Mouse (Mus musculus): ENCODE data around the gene Numbl. TPM values are rescaled to one million over a fixed set of nuclear protein-coding genes. Genes with fewer than 3 reads are reported as not detected.
A peak's percentile ranks its signal among the peaks of the same experiment; 100 is the strongest.

The Numbl gene
- total RNA-seq, 2 experiments from 2014 or later, result 4.5 to 5.3 TPM

- intact Hi-C loops (cut with DNase I), result loop anchor here (1.0 kb wide), 1 partner anchor 153 kb away; no protein-coding TSS in a partner anchor
These were observed 27.4 kb downstream of the Numbl start for GRCm38 (mm10) chr7:27285698-27286066.

DNA sequence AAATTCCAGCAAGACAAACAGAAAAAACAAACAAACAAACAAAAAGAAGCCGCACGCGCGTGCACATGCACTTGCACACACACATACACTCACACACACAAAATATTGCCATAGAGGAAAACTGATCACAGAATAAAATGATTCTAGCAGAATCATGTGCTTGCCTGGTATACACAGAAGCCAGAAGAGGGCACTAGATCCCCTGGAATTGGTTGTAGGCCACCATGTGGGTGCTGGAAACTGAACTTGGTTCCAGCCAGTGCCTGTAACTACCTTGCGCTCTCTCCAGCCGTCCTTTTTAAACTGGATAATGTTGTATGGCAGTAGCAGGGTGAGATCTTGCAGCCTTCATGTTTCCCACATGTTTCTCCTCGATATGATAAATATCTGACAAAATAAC lies 30.5 kb downstream of the Numbl start:
- DNase-seq (ENCODE audit: low spot score), result no peak
- intact Hi-C loops (cut with DNase I), result no loop called here

More at GRCm38 (mm10) chr7:27285698-27286066, 27.4 kb downstream of the Numbl start:
- no peak for DNase-seq (ENCODE audit: low spot score)

DNA sequence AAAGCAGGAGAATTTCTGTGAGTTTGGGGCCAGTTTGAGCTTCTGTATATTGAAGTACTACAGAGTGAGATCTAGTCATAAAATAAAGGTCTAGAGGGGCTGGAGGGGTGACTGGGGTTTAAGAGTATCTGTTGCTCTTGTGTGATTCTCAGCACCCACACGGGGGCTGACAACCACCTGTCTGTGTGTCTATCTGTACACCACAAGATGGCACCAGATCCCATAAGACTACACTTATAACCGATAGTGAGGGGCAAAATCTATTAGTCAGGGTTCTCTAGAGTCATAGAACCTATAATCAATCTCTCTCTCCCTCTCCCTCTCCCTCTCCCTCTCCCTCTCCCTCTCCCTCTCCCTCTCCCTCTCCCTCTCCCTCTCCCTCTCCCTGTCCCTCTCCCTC lies 32.3 kb downstream of the Numbl start:
- intact Hi-C loops (cut with DNase I), result loop anchor here (5.0 kb wide), 1 partner anchor 37 kb away; no protein-coding TSS in a partner anchor
- no peak for DNase-seq (ENCODE audit: low spot score)

- intact Hi-C loops (cut with DNase I), result loop anchor here (5.0 kb wide), 1 partner anchor 35 kb away; no protein-coding TSS in a partner anchor
- DNase-seq (ENCODE audit: low spot score), result peak; percentile 80
These were observed 33.7 kb downstream of the Numbl start for GRCm38 (mm10) chr7:27291795-27292466.

- no peak for DNase-seq (ENCODE audit: low spot score)
- intact Hi-C loops (cut with DNase I), result no loop called here
These were observed 37.7 kb downstream of the Numbl start for GRCm38 (mm10) chr7:27295956-27296355.

- DNase-seq (ENCODE audit: low spot score), result no peak
- intact Hi-C loops (cut with DNase I), result no loop called here
These were observed 38.3 kb downstream of the Numbl start for GRCm38 (mm10) chr7:27296518-27296917.

GRCm38 (mm10) chr7:27298033-27298610 lies 39.9 kb downstream of the Numbl start:
- DNase-seq (ENCODE audit: low spot score), result no peak
- intact Hi-C loops (cut with DNase I), result no loop called here

GRCm38 (mm10) chr7:27298816-27299215 lies 40.6 kb downstream of the Numbl start:
- intact Hi-C loops (cut with DNase I), result no loop called here
- DNase-seq (ENCODE audit: low spot score), result no peak

GRCm38 (mm10) chr7:27300351-27300750 lies 42.1 kb downstream of the Numbl start:
- no peak for DNase-seq (ENCODE audit: low spot score)
- intact Hi-C loops (cut with DNase I), result no loop called here

DNA sequence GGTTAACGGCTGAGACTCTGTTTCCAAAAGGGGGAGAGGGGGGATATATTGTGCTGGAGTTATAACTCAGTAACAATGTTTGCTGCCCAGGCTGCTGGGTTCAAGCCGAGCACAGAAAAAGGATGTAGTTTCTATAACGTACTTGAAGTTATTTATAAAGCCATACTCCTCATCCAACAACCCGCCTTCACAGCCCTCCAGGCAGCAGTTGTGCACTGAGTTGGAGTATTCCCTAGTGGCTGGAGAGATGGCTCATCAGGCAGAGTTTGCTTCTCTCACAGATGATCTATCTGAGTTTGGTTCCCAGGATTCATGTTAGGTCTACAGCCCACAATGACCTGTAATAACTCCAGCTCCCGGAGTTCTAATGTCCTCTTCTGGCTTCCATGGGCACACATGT lies 42.6 kb downstream of the Numbl start:
- intact Hi-C loops (cut with DNase I), result no loop called here

DNA sequence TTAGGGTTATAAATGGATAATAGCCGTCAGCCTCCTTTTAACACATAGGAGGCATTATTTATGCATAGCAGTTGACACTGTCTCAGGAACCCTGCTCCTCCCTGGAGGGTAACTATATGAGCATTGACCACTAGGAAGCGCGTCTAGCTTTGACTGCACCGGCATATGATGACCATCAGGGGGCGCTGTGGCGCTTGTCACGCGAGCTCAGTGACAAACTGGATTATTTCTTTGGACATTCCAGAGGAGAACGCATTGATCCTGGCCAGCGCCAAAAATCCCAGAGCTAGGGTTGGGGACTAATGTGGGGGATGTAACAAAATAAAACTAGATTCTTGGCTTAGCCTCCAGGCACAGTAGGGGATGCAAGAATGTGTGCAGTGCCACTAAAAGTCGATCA lies 43.9 kb downstream of the Numbl start:
- intact Hi-C loops (cut with DNase I), result loop anchor here (2.0 kb wide), 1 partner anchor 27 kb away; no protein-coding TSS in a partner anchor
- peak; percentile 58 for DNase-seq (ENCODE audit: low spot score)

More for the DNA sequence above, 42.6 kb downstream of the Numbl start:
- no peak for DNase-seq (ENCODE audit: low spot score)

- intact Hi-C loops (cut with DNase I), result no loop called here
- DNase-seq (ENCODE audit: low spot score), result no peak
These were observed 47.0 kb downstream of the Numbl start for GRCm38 (mm10) chr7:27305091-27305730.

DNA sequence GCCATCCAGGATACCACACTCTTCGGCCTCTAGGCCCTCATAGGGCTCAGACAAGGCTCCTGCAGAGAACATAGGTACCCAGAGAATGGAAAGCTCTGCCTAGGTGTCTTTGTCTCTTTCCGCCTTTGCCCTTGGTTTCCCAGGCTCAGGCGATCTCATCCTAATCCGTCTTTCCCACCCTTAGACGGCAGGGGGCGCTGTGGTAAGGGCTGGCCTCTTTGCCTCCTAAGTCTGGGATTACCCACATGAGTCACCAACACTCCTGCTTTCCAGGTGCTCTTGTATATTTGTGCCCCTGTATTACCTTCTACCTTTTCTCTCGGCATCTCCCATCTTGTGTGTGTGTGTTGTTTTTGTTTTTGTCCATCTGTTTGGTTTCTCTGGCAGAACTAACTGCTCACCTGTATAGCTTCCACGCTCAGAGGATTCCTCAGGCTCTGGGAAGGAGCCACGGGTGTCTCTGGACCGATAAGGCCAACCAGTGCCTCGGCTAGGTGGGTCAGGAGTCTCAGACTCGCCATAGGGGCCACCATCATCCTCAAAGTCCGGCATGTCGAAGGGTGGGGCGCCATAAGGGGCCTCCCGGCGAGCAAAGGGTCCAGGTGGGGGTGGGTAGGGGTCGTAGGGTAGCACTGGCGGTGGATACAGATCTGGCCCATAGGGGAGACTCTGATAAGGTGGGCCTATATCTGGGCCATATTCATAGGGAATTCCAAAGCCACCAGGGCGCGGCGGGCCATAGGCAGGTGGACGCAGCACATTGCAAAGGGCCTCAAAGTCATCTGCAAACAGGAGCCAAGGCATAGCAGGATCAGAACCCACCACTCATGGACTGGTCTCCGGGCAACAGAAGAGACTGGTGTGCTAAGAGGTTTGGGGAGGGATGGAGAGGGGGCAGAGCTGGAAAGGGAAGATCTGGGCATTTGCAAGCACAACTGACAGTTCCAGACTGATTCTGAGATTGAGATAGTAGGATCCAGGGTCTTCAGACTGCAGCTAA lies 48.2 kb downstream of the Numbl start:
- no peak for DNase-seq (ENCODE audit: low spot score)
- intact Hi-C loops (cut with DNase I), result no loop called here

GRCm38 (mm10) chr7:27307551-27307950 lies 49.3 kb downstream of the Numbl start:
- DNase-seq (ENCODE audit: low spot score), result no peak
- intact Hi-C loops (cut with DNase I), result no loop called here

GRCm38 (mm10) chr7:27308821-27309549 lies 50.8 kb downstream of the Numbl start:
- no peak for DNase-seq (ENCODE audit: low spot score)
- intact Hi-C loops (cut with DNase I), result no loop called here

DNA sequence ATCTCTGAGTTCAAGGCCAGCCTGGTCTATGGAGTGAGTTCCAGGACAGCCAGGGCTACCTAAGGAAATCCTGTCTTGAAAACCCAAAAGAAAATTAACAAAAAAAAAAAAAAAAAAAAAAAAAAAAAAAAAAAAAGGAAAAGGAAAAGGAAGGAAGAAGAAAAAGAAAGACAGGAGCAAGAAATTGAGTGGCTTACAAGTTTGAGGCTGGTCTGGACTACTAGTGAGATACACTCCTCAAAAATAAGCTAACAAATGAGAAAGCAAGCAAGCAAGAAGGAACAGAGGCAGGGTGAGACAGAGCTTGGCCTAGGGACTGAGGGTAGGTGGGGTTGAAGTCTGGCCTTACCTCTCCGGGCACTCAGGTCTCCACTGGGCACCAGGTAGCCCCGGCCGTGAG lies 51.6 kb downstream of the Numbl start:
- intact Hi-C loops (cut with DNase I), result no loop called here
- DNase-seq (ENCODE audit: low spot score), result no peak

DNA sequence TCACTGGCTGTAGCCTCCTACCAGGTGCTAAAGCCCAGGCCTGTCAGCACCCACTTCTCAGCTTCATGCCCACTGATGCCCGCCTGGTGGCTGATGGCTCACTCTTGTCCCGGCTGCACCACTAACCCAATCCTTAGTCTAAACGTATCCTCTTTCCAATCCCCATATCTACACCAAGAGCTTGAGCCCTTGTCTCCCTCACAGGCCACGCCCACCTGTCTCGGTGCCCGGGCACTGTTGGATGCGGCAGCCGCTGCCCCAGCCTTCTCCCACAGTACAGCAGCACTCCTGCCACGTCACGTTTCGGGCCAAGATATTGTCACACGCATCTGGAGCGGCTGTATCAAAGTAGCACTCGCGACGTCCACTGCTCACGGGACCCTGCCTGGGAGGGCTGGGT lies 52.1 kb downstream of the Numbl start:
- DNase-seq (ENCODE audit: low spot score), result no peak
- intact Hi-C loops (cut with DNase I), result no loop called here

- intact Hi-C loops (cut with DNase I), result no loop called here
- DNase-seq (ENCODE audit: low spot score), result no peak
These were observed 52.8 kb downstream of the Numbl start for GRCm38 (mm10) chr7:27310996-27311535.

All from heart, postnatal 25 days (tissue).